Mouse (Mus musculus) liver, embryonic 11.5 days (tissue): ENCODE data around the gene Fam69a. TPM values are rescaled to one million over a fixed set of nuclear protein-coding genes. Genes with fewer than 3 reads are reported as not detected.
"Not testable (repeated sequence)": the region's sequence is repeated elsewhere in the genome, so short reads cannot be mapped to it uniquely, and the experiment has no call there.

Experiments
- ATAC-seq: fragments of 200-750 bp; cut with Nextera tagmentation; replicated peaks from 2 replicates; pipeline ENCODE4 v1.8.0; 2017; ENCODE audit warnings: moderate number of reproducible peaks, mild to moderate bottlenecking, moderate TSS enrichment, moderate library complexity; ENCODE audit not compliant: low FRiP score
- DNase-seq: peaks from one replicate; pipeline ENCODE4 v3.0.0-alpha.2; 2017; ENCODE audit warnings: low spot score
- H3K27ac ChIP-seq: fragments of 300-500 bp; sonication (generic); 2 replicates; pipeline ENCODE4 v1.5.1; 2014; ENCODE audit warnings: mild to moderate bottlenecking, low read depth, low read length, control low read depth
- H3K27me3 ChIP-seq: fragments of 300-500 bp; sonication (generic); replicated peaks from 2 replicates; pipeline ENCODE4 v1.6.1; 2014; ENCODE audit warnings: low read length, mixed read lengths; ENCODE audit not compliant: control insufficient read depth, insufficient read depth
- H3K36me3 ChIP-seq: fragments of 300-500 bp; sonication (generic); 2 replicates; pipeline ENCODE4 v1.6.1; 2014; ENCODE audit warnings: mild to moderate bottlenecking, low read length, moderate library complexity, mixed read lengths; ENCODE audit not compliant: control insufficient read depth, insufficient read depth
- H3K4me1 ChIP-seq: fragments of 300-500 bp; sonication (generic); replicated peaks from 2 replicates; pipeline ENCODE4 v1.6.1; 2014; ENCODE audit warnings: low read length, mixed read lengths; ENCODE audit not compliant: control insufficient read depth, insufficient read depth
- H3K4me2 ChIP-seq: fragments of 300-500 bp; sonication (generic); 2 replicates; pipeline ENCODE4 v1.6.1; 2014; ENCODE audit warnings: mild to moderate bottlenecking, control low read depth, moderate library complexity
- H3K4me3 ChIP-seq: fragments of 300-500 bp; sonication (generic); 2 replicates; pipeline ENCODE4 v1.5.1; 2014; ENCODE audit warnings: low read depth, low read length, control low read depth
- H3K9ac ChIP-seq: fragments of 300-500 bp; sonication (generic); 2 replicates; pipeline ENCODE4 v1.6.1; 2014; ENCODE audit warnings: low read depth, low read length, control low read depth
- H3K9me3 ChIP-seq: fragments of 300-500 bp; sonication (generic); 2 replicates; pipeline ENCODE4 v1.6.1; 2016; ENCODE audit warnings: low read length, inconsistent platforms, mixed read lengths; ENCODE audit not compliant: control insufficient read depth
- WGBS: fragments of 180-500 bp; shearing (Covaris S2); extraction: QIAGEN DNeasy Blood & Tissue Kit; methylation state at CpG from one replicate; pipeline ENCODE4 v1.1.7; 2014; 5-methylcytosine and 5-hydroxymethylcytosine counted together
- polyA plus RNA-seq: library from polyadenylated mRNA; unstranded; fragments of >200 nt; fragmentation: Nextera tagmentation; extraction: Ambion mirVana; gene quantifications from 2 replicates; pipeline ENCODE4 v1.2.1, GENCODE M21; 2014

The Fam69a gene
- polyA plus RNA-seq, 1 experiment from 2014 or later, result 20.6 TPM

- Histone ChIP-seq H3K27me3 (no peaks in the 10 kb centered on the region), H3K9me3 (no peaks in the 10 kb centered on the region), H3K4me2 (no peak overlapping the region), H3K27ac (no peak overlapping the region), H3K9ac (no peak overlapping the region), H3K4me1 (no peaks in the 10 kb centered on the region), H3K36me3 (no peaks in the 10 kb centered on the region), H3K4me3 (no peak overlapping the region)
- WGBS, result 61% methylated on average over 1 of the region's 1 CpGs
- ATAC-seq, result no peak
- no peak for DNase-seq
Observed at GRCm38 (mm10) chr5:107896265-107896664, 90.6 kb downstream of the Fam69a start.

- no peak for ATAC-seq
- no peak for DNase-seq
- Histone ChIP-seq H3K4me2 (no peak overlapping the region), H3K9me3 (no peaks in the 10 kb centered on the region), H3K27ac (no peak overlapping the region), H3K27me3 (no peaks in the 10 kb centered on the region), H3K36me3 (no peaks in the 10 kb centered on the region), H3K4me1 (no peaks in the 10 kb centered on the region), H3K9ac (no peak overlapping the region), H3K4me3 (no peak overlapping the region)
- WGBS, result 73% methylated on average over 7 of the region's 7 CpGs
Observed at GRCm38 (mm10) chr5:107894676-107895075, 92.2 kb downstream of the Fam69a start.

DNA sequence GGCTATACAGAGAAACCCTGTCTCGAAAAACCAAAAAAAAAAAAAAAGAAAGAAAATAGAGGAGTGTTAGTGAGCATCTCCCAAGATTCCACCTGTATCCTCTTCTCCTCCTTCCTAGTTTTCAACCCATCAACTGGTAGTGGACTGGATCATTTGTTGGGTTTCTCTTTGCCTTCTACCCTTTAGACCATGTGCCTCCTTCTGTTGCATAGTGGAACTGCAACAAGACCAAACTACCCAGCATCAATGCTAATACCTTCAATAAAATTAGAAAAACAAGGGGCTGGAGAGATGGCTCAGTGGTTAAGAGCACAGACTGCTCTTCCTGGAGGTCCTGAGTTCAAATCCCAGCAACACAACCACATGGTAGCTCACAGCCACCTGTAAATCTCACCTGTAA lies 95.4 kb downstream of the Fam69a start:
- not testable (repeated sequence) for H3K27ac ChIP-seq, H3K9ac ChIP-seq, H3K36me3 ChIP-seq, H3K4me1 ChIP-seq, H3K9me3 ChIP-seq, H3K4me2 ChIP-seq, DNase-seq, H3K4me3 ChIP-seq, H3K27me3 ChIP-seq
- no CpG with 5 or more reads among the region's 1 CpGs for WGBS
- 0 out of 2 replicates have a peak, but pooled peaks have one; percentile 36 for ATAC-seq

GRCm38 (mm10) chr5:107889994-107890888 lies 96.6 kb downstream of the Fam69a start:
- ATAC-seq, result no peak
- no peak overlapping the region for H3K27ac ChIP-seq
- no peaks in the 10 kb centered on the region for H3K36me3 ChIP-seq
- no peaks in the 10 kb centered on the region for H3K9me3 ChIP-seq
- H3K4me2 ChIP-seq, result no peak overlapping the region
- no peaks in the 10 kb centered on the region for H3K27me3 ChIP-seq
- 56% methylated on average over 9 of the region's 9 CpGs for WGBS
- H3K9ac ChIP-seq, result no peak overlapping the region
- no peak overlapping the region for H3K4me3 ChIP-seq
- H3K4me1 ChIP-seq, result no peaks in the 10 kb centered on the region; the same call in 1 of the 2 replicates
- no peak for DNase-seq

DNA sequence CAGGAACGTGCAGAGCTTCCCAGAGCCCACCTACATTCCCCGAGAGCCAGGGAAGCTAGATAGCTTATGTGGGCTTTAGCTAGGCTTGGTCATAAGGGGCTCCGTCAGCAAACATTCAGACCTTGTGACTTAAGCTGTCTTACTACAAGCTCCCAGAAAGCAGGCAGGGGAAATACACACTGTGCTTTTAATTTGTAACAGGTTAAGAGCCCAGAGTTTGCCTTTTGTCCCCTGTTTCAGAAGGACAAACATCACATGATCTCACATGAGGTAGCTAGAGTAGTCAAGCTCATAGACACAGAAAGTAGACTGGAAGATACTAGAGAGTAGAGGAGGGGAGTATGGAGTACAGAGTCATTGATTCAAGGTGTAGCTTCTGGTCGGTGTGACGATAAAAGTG lies 106.2 kb downstream of the Fam69a start:
- 67% methylated on average over 5 of the region's 5 CpGs for WGBS
- Histone ChIP-seq H3K27me3 (no peaks in the 10 kb centered on the region), H3K4me2 (no peak overlapping the region), H3K27ac (no peak overlapping the region), H3K36me3 (no peaks in the 10 kb centered on the region), H3K9me3 (no peaks in the 10 kb centered on the region), H3K9ac (no peak overlapping the region), H3K4me3 (no peak overlapping the region), H3K4me1 (no peaks in the 10 kb centered on the region)
- 0 out of 2 replicates have a peak, but pooled peaks have one; percentile 23 for ATAC-seq
- no peak for DNase-seq

DNA sequence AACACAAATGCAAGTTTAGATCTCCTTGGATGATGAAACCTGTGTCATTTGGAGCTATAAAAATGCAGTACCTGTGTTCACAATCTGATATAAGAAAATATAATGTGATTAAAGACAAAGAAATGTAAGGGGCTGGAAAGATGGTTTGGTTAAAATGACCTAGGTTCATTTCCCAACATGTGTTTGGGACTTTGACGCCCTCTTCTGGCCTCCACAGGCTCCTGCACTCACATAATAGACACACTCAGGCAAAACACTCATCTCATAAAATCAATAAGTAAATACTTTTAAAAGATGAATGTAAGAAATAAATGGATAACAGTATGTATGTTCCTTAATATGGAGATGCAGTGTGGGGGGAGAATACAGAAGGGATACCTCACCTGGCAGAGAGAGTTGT lies 109.8 kb downstream of the Fam69a start:
- peaks cover 15% of the 10 kb centered on the region for H3K4me1 ChIP-seq
- 82% methylated on average over 1 of the region's 1 CpGs for WGBS
- H3K9me3 ChIP-seq, result no peaks in the 10 kb centered on the region

GRCm38 (mm10) chr5:107875261-107875611 lies 111.6 kb downstream of the Fam69a start:
- ATAC-seq (peak; percentile 30), DNase-seq (no peak)
- no peak overlapping the region for H3K4me3 ChIP-seq
- H3K27me3 ChIP-seq, result peaks cover 5% of the 10 kb centered on the region; the same call in 1 of the 2 replicates
- peak overlapping the region; percentile 2 for H3K4me2 ChIP-seq
- peak overlapping the region; percentile 99 for H3K27ac ChIP-seq
- H3K9ac ChIP-seq, result no peak overlapping the region
- peaks cover 15% of the 10 kb centered on the region for H3K4me1 ChIP-seq
- H3K36me3 ChIP-seq, result no peaks in the 10 kb centered on the region
- no peaks in the 10 kb centered on the region for H3K9me3 ChIP-seq

More for the DNA sequence above, 109.8 kb downstream of the Fam69a start:
- no peak overlapping the region for H3K27ac ChIP-seq
- no peaks in the 10 kb centered on the region for H3K27me3 ChIP-seq
- H3K4me2 ChIP-seq, result no peak overlapping the region
- no peak overlapping the region for H3K4me3 ChIP-seq
- DNase-seq (no peak), ATAC-seq (no peak)
- no peaks in the 10 kb centered on the region for H3K36me3 ChIP-seq
- no peak overlapping the region for H3K9ac ChIP-seq

DNA sequence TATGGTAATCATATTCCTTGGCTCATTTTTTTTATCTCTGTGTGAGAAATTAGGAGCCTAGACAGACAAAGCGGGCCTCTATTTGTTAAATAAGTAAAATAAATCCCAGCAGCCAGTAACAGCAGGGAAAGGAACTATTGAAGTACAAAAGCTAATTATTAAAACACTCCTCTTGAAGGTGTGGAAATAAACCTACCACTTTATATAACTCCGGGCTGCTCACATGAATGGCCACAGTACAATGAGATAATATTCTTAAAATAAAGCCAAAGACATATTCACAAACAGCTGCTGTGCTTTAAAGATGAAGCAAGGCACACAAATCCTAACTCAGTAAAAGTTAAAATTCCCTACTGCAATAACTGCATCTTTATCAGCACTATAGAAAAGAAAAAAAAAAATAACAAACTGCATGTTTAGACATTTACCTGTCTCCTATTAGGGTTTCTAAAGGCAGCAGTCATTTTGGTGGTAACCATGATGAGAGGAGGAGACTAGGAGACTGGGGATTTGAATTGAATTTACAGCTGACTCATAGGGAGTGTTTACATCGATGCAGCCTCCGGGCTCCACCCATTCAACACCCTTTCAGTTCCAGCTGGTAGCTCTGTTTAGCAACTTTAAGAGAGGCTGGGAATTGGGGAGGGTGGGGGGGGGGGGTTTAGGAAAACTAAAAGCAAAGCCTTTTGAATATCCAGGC lies 112.2 kb downstream of the Fam69a start, which contains the start of gene Evi5:
Evi5 (minus strand) TSS at position 547 of the 700 bp plus-strand sequence.
- peak; percentile 83 for ATAC-seq
- peak within 1 kb of the TSS; percentile 64 for H3K9ac ChIP-seq
- H3K9me3 ChIP-seq, result no peaks in the 10 kb centered on the region
- H3K27me3 ChIP-seq, result peaks cover 5% of the 10 kb centered on the region; the same call in 1 of the 2 replicates
- H3K36me3 ChIP-seq, result no peaks in the 10 kb centered on the region
- peak within 1 kb of the TSS; percentile 51 for H3K4me3 ChIP-seq
- WGBS, result 35% methylated on average over 4 of the region's 4 CpGs
- H3K4me1 ChIP-seq, result peaks cover 18% of the 10 kb centered on the region
- DNase-seq, result no peak
- H3K27ac ChIP-seq, result peak within 1 kb of the TSS; percentile 99
- H3K4me2 ChIP-seq, result peak within 1 kb of the TSS; percentile 65
